Mouse (Mus musculus): Measurements from ENCODE around the gene 1700037C18Rik.

DNA sequence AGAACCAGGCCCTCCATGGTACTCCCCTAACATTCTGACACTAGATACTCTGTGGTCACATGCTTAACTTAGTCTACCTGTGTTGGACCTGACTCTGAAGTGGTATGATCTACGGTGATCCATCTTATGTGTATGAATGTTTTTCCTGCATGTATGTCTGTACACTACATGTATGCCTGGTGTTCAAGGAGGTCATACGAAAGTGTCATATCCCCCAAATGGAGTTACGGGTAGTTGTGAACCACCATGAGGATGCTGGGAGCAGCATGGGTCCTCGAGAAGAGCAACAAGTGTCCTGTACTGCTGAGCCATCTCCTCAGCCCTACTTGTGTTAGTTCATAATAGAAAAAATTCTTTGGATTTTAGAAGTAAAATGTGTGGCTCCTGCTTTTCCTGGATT is 32.1 kb downstream of the 1700037C18Rik start:
- TF ChIP-seq CTCF (conservative IDR thresholded peaks at IDR 0.05; ENCODE audit: insufficient read depth, insufficient read length, low read depth, low read length) (no peak), POLR2A (IDR thresholded peaks at IDR 0.05; ENCODE audit: low read depth, low read length) (no peak)
